Mouse (Mus musculus) MEL (cell line): ENCODE data around the gene Olfr648.

Source experiments
- CTCF ChIP-seq, 3 experiments: IDR thresholded peaks in 2 of 3; conservative IDR thresholded peaks in 1 of 3; 2 replicates each; pipeline ENCODE4 v1.5.1; 2011 to 2012; ENCODE audit warnings: low read length in 3 of 3, low read depth in 2 of 3, mild to moderate bottlenecking in 2 of 3, improper control_type of control experiment in 1 of 3, inconsistent platforms in 1 of 3, mixed read lengths in 1 of 3, moderate library complexity in 1 of 3; ENCODE audit not compliant: control insufficient read depth in 1 of 3, insufficient read depth in 1 of 3, poor library complexity in 1 of 3, severe bottlenecking in 1 of 3
- ETS1 ChIP-seq: IDR thresholded peaks from 2 replicates; pipeline ENCODE4 v1.6.1; 2012; ENCODE audit warnings: low read depth, mild to moderate bottlenecking, inconsistent platforms, low read length, improper control_type of control experiment, moderate library complexity
- JUND ChIP-seq: IDR thresholded peaks from 2 replicates; pipeline ENCODE4 v1.6.1; 2011; ENCODE audit warnings: low read depth, mild to moderate bottlenecking, improper control_type of control experiment, low read length
- MAFK ChIP-seq: IDR thresholded peaks from 2 replicates; pipeline ENCODE4 v1.6.1; 2011; ENCODE audit warnings: low read depth, mild to moderate bottlenecking, low read length, improper control_type of control experiment, borderline replicate concordance
- MAX ChIP-seq: IDR thresholded peaks from 2 replicates; pipeline ENCODE4 v1.6.1; 2011; ENCODE audit warnings: low read length, improper control_type of control experiment
- POLR2AphosphoS2 ChIP-seq: IDR thresholded peaks from 2 replicates; pipeline ENCODE4 v1.6.1; 2011; ENCODE audit warnings: low read length, improper control_type of control experiment
- TCF12 ChIP-seq: IDR thresholded peaks from 2 replicates; pipeline ENCODE4 v1.6.1; 2014; ENCODE audit warnings: low read depth, mild to moderate bottlenecking, inconsistent platforms, low read length, improper control_type of control experiment, moderate library complexity
- ZMIZ1 ChIP-seq: IDR thresholded peaks from 2 replicates; pipeline ENCODE4 v1.6.1; 2012; ENCODE audit warnings: low read depth, mild to moderate bottlenecking, inconsistent platforms, low read length, improper control_type of control experiment, moderate library complexity

DNA sequence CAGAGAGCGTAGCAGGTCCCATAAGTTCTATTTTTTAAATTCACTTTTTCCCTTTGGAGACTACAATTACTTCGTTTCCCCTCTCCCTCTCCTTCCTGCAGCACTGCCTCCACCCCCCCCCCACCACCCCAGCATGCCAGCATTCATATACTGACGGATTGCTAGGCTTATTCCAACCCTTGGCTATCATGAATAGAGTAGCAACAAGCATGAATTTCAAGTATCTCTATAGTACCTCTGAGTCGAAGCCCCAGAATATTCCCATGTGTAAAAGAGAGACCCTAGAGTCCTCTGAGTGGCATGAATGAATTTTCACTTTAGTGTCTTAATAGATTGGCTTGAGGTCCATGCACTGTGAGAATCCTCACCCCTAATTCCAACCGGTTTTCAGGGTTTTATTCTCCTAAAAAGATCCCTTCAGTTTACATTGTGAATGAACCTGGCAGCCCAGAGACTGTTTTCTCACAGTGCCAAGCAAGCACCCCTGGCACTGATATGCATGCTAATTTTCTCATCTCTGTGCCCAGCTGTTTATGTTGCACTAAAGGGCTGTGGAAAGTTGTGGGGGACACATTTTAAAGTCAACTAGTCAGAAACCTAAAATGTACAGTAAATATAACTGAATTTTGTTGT is 4.7 kb downstream of the Olfr648 start:
- no peak for TF ChIP-seq MAFK
- TF ChIP-seq POLR2AphosphoS2 = no peak
- TF ChIP-seq JUND = no peak
- no peak for TF ChIP-seq CTCF (IDR thresholded peaks at IDR 0.05 in 2 of 3, conservative IDR thresholded peaks at IDR 0.05 in 1 of 3; ENCODE audit: control insufficient read depth in 1 of 3, insufficient read depth in 1 of 3, low read depth in 2 of 3, low read length in 3 of 3, poor library complexity in 1 of 3, severe bottlenecking in 1 of 3)
- TF ChIP-seq MAX = no peak
- no peak for TF ChIP-seq ZMIZ1
- no peak for TF ChIP-seq ETS1
- TF ChIP-seq TCF12 = no peak
